Mouse (Mus musculus) hindbrain, embryonic 16.5 days (tissue): ENCODE measurements around the gene Cinp. TPM values are rescaled to one million over a fixed set of nuclear protein-coding genes. Genes with fewer than 3 reads are reported as not detected.

Experiments used
- ATAC-seq: fragments of 200-750 bp; cut with Nextera tagmentation; 2 replicates; pipeline ENCODE4 v1.8.0; 2017; ENCODE audit warnings: moderate TSS enrichment, moderate library complexity
- H3K27ac ChIP-seq: fragments of 300-500 bp; sonication (generic); 2 replicates; pipeline ENCODE4 v1.5.1; 2014; ENCODE audit warnings: low read depth, mild to moderate bottlenecking, control low read depth, low read length, moderate library complexity
- H3K27me3 ChIP-seq: fragments of 300-500 bp; sonication (generic); replicated peaks from 2 replicates; pipeline ENCODE4 v1.6.1; 2014; ENCODE audit warnings: low read length; ENCODE audit not compliant: control insufficient read depth, insufficient read depth
- H3K36me3 ChIP-seq: fragments of 300-500 bp; sonication (generic); 2 replicates; pipeline ENCODE4 v1.6.1; 2014; ENCODE audit warnings: mild to moderate bottlenecking, low read length, moderate library complexity, mixed read lengths; ENCODE audit not compliant: control insufficient read depth, insufficient read depth
- H3K4me1 ChIP-seq: fragments of 300-500 bp; sonication (generic); 2 replicates; pipeline ENCODE4 v1.6.1; 2014; ENCODE audit warnings: low read depth, low read length; ENCODE audit not compliant: control insufficient read depth, insufficient read depth
- H3K4me2 ChIP-seq: fragments of 300-500 bp; sonication (generic); 2 replicates; pipeline ENCODE4 v1.6.1; 2014; ENCODE audit warnings: mild to moderate bottlenecking, low read length, control low read depth, moderate library complexity
- H3K4me3 ChIP-seq: fragments of 300-500 bp; sonication (generic); 2 replicates; pipeline ENCODE4 v1.5.1; 2014; ENCODE audit warnings: mild to moderate bottlenecking, low read length, control low read depth, moderate library complexity
- H3K9ac ChIP-seq: fragments of 300-500 bp; sonication (generic); 2 replicates; pipeline ENCODE4 v1.6.1; 2014; ENCODE audit warnings: low read depth, mild to moderate bottlenecking, control low read depth, low read length, moderate library complexity
- H3K9me3 ChIP-seq: fragments of 300-500 bp; sonication (generic); 2 replicates; pipeline ENCODE4 v1.6.1; 2014; ENCODE audit warnings: mild to moderate bottlenecking, low read length, moderate library complexity; ENCODE audit not compliant: control insufficient read depth
- WGBS: fragments of 180-500 bp; shearing (Covaris S2); extraction: QIAGEN DNeasy Blood & Tissue Kit; methylation state at CpG from one replicate; pipeline ENCODE4 v1.1.7; 2014; 5-methylcytosine and 5-hydroxymethylcytosine counted together
- polyA plus RNA-seq: library from polyadenylated mRNA; unstranded; fragments of >200 nt; fragmentation: Nextera tagmentation; extraction: Ambion mirVana; gene quantifications from 2 replicates; pipeline ENCODE4 v1.2.1, GENCODE M21; 2015

The Cinp gene
- 80.9 and 98.1 TPM in 2 replicates for polyA plus RNA-seq

DNA sequence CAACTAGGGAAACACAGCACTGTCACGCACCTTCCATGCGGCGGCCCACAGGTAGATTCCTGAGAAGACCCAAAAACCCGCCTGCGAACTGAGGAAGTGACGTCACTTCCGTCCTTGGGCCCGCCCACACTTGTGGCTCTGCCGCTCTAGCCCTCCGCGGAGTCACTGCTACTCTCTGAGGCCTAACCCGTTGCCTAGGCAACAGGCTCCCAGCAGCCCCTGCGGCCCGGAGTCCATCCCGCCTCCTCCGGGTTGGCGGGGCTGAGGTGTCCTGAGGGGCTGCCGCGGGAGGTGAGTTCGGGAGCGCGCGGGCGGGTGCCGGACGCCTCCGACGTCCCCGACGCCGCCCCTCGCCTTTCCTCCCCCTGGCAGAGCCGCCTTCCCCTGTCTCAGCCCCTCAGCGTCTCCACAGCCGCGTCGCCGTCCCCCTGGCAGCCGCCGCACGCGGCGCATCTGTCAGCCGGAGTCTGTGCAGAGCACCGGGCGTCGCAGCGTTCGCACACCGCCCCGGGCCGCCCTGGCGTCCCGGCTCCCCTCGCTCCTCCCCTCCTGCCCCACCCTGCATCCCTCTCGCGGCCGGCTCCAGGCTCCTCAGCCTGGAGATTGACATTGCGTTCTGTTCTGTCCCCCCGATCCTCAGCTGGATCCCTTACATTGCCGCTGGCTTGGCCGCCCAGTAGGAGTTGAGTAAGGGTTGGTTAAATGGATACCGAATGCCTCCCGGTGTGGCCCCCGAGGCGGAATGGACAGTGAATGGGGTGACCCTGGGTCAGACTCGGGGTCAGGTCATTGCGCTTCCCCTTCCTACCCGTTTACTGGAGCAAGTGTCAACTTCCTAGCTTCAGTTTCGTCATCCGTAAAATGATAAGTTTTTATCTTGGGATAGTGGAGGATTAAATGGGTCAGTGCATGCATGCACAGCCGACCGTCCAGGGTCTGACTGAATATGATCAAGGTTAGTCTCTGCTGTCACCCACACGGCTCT lies at the start of gene Cinp, which contains the start of gene Tecpr2:
TSS of gene Cinp (minus strand) at position 110 of the 985 bp plus-strand sequence.
TSS of gene Tecpr2 (plus strand) at position 229 of the 985 bp plus-strand sequence.
- WGBS: under 1% methylated on average over 70 of the region's 74 CpGs
- Histone ChIP-seq H3K27ac (peak within 1 kb of the TSS; percentile 92), H3K9me3 (no peaks in the 10 kb centered on the region), H3K9ac (peak within 1 kb of the TSS; percentile 93), H3K4me1 (peaks cover 20% of the 10 kb centered on the region), H3K4me3 (peak within 1 kb of the TSS; percentile 90), H3K4me2 (peak within 1 kb of the TSS; percentile 94), H3K27me3 (no peaks in the 10 kb centered on the region), H3K36me3 (no peaks in the 10 kb centered on the region)
- peak; percentile 99 for ATAC-seq

GRCm38 (mm10) chr12:110937496-110937895 lies 48.6 kb upstream of the Cinp start:
- 81% methylated on average over 5 of the region's 5 CpGs for WGBS
- H3K9ac ChIP-seq: no peak overlapping the region
- H3K27me3 ChIP-seq: no peaks in the 10 kb centered on the region
- no peak overlapping the region for H3K27ac ChIP-seq
- no peaks in the 10 kb centered on the region for H3K9me3 ChIP-seq
- H3K4me1 ChIP-seq: no peaks in the 10 kb centered on the region; the same call in 1 of the 2 replicates
- H3K36me3 ChIP-seq: peaks cover 25% of the 10 kb centered on the region
- ATAC-seq: no peak
- no peak overlapping the region for H3K4me2 ChIP-seq
- H3K4me3 ChIP-seq: no peak overlapping the region

DNA sequence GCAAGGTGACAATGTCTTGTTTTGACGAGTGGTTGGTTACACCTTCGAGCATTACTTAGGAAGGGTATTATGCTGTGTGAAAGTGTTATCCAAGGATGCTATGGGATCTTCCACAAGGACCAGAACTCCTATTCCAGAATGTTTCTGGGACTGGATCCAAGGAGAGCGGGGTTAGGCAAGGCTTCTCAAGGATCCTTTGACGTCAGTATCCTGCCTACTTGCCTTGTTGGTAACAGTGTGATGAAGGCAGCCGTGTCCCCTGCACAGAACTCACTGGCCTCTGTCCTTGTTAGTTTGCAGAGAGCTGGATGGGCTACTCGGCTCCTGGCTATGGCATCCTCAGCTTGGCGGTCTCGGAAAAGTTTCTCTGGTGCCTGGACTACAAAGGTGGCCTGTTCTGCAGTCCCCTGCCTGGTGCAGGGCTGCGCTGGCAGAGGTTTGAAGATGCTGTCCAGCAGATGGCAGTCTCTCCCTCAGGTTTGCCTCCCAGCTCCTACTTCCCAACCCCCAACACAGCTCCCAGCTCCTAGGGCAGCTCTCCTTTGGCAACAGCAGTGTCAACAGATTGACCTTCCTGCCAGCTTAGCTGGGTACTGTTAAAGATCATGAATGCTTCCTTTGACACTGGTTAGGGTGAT lies 47.2 kb upstream of the Cinp start:
- Histone ChIP-seq H3K4me1 (no peaks in the 10 kb centered on the region; the same call in 1 of the 2 replicates), H3K4me3 (no peak overlapping the region), H3K27ac (no peak overlapping the region), H3K9ac (no peak overlapping the region), H3K36me3 (peaks cover 27% of the 10 kb centered on the region), H3K27me3 (no peaks in the 10 kb centered on the region), H3K9me3 (no peaks in the 10 kb centered on the region), H3K4me2 (no peak overlapping the region)
- 63% methylated on average over 9 of the region's 9 CpGs for WGBS
- peak; percentile 96 for ATAC-seq

- no peak overlapping the region for H3K27ac ChIP-seq
- H3K9ac ChIP-seq: no peak overlapping the region
- H3K4me1 ChIP-seq: no peaks in the 10 kb centered on the region; the same call in 1 of the 2 replicates
- H3K36me3 ChIP-seq: peaks cover 18% of the 10 kb centered on the region
- H3K4me2 ChIP-seq: no peak overlapping the region
- ATAC-seq: no peak
- WGBS: 80% methylated on average over 5 of the region's 5 CpGs
- H3K4me3 ChIP-seq: no peak overlapping the region
- H3K9me3 ChIP-seq: no peaks in the 10 kb centered on the region
- no peaks in the 10 kb centered on the region for H3K27me3 ChIP-seq
Measured at GRCm38 (mm10) chr12:110932820-110933219, 43.9 kb upstream of the Cinp start.

GRCm38 (mm10) chr12:110921572-110921971 lies 32.6 kb upstream of the Cinp start:
- 94% methylated on average over 5 of the region's 5 CpGs for WGBS
- Histone ChIP-seq H3K27ac (no peak overlapping the region), H3K4me2 (no peak overlapping the region), H3K36me3 (peaks cover 12% of the 10 kb centered on the region), H3K27me3 (no peaks in the 10 kb centered on the region), H3K4me3 (no peak overlapping the region), H3K9ac (no peak overlapping the region), H3K4me1 (no peaks in the 10 kb centered on the region), H3K9me3 (no peaks in the 10 kb centered on the region)
- no peak for ATAC-seq

GRCm38 (mm10) chr12:110920254-110920653 lies 31.3 kb upstream of the Cinp start:
- no peak overlapping the region for H3K4me2 ChIP-seq
- no peak overlapping the region for H3K4me3 ChIP-seq
- H3K9ac ChIP-seq: no peak overlapping the region
- H3K4me1 ChIP-seq: no peaks in the 10 kb centered on the region
- peaks cover 15% of the 10 kb centered on the region for H3K36me3 ChIP-seq
- 91% methylated on average over 4 of the region's 4 CpGs for WGBS
- H3K27ac ChIP-seq: no peak overlapping the region
- no peak for ATAC-seq
- H3K27me3 ChIP-seq: no peaks in the 10 kb centered on the region
- no peaks in the 10 kb centered on the region for H3K9me3 ChIP-seq

- no peaks in the 10 kb centered on the region for H3K4me1 ChIP-seq
- peaks cover 16% of the 10 kb centered on the region for H3K36me3 ChIP-seq
- WGBS: 91% methylated on average over 9 of the region's 9 CpGs
- H3K27ac ChIP-seq: no peak overlapping the region
- H3K27me3 ChIP-seq: no peaks in the 10 kb centered on the region
- H3K4me3 ChIP-seq: no peak overlapping the region
- H3K4me2 ChIP-seq: no peak overlapping the region
- no peaks in the 10 kb centered on the region for H3K9me3 ChIP-seq
- ATAC-seq: no peak
- no peak overlapping the region for H3K9ac ChIP-seq
Measured at GRCm38 (mm10) chr12:110915761-110916160, 26.8 kb upstream of the Cinp start.

- Histone ChIP-seq H3K27me3 (no peaks in the 10 kb centered on the region), H3K27ac (no peak overlapping the region), H3K36me3 (no peaks in the 10 kb centered on the region), H3K9ac (no peak overlapping the region), H3K4me1 (no peaks in the 10 kb centered on the region), H3K4me3 (no peak overlapping the region), H3K4me2 (no peak overlapping the region), H3K9me3 (no peaks in the 10 kb centered on the region)
- whole genome bisulfite sequencing: 98% methylated on average over 2 of the region's 2 CpGs
- no peak for ATAC-seq
Measured at GRCm38 (mm10) chr12:110909962-110910361, 21.0 kb upstream of the Cinp start.

GRCm38 (mm10) chr12:110907845-110908244 lies 18.9 kb upstream of the Cinp start:
- Histone ChIP-seq H3K27ac (no peak overlapping the region), H3K9me3 (no peaks in the 10 kb centered on the region), H3K36me3 (no peaks in the 10 kb centered on the region), H3K9ac (no peak overlapping the region), H3K4me3 (no peak overlapping the region), H3K4me1 (no peaks in the 10 kb centered on the region), H3K27me3 (no peaks in the 10 kb centered on the region), H3K4me2 (no peak overlapping the region)
- ATAC-seq: no peak
- 87% methylated on average over 3 of the region's 3 CpGs for WGBS
